Mouse (Mus musculus) embryo, embryonic 11.5 days (tissue): Measurements from ENCODE around the gene Lrrc3.
A peak's percentile ranks its signal among the peaks of the same experiment; 100 is the strongest.
"Not testable (repeated sequence)": the region's sequence is repeated elsewhere in the genome, so short reads cannot be mapped to it uniquely, and the experiment has no call there.

Experiments
- DNase-seq: peaks from one replicate; pipeline ENCODE4 v3.0.0-alpha.2; 2012; ENCODE audit warnings: low read depth, low spot score

Lrrc3 gene

DNA sequence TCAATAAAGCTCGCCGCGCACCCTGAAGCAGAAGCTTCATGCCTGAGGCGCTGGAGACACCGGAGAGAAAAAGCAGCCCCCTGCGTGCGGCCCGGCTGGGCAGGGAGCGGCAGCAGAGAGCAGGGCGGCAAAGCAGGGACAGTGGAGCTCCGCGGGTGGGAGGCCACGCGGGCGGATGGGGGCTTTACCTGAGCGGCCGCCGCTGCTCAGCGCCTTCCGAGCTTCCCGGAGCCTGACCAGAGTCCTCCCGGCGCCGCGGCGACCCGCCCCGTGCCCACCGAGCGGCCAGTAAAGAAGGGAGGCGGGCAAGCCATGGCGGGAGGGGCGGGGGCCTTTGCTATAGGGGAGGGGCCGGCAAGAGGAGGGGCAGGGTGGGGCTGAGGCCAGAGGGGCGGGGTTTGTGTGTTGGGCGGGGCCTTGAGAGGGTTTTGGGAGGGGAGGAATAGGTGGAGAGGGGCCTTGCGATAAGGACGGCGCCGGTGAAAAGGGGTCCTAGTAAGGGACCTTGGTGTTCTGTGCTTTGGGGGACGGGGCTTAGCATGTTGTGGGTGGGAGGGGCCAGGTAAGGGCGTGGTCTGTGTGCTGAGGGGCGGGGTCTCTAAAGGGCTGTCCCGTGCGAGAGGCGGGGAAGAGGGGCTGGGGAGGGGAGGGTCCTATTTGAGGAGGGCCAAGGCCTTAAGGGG lies at the start of gene Lrrc3:
Gene Lrrc3 (minus strand): TSS at position 326 of the 683 bp plus-strand sequence.
- DNase-seq = peak; percentile 46

DNA sequence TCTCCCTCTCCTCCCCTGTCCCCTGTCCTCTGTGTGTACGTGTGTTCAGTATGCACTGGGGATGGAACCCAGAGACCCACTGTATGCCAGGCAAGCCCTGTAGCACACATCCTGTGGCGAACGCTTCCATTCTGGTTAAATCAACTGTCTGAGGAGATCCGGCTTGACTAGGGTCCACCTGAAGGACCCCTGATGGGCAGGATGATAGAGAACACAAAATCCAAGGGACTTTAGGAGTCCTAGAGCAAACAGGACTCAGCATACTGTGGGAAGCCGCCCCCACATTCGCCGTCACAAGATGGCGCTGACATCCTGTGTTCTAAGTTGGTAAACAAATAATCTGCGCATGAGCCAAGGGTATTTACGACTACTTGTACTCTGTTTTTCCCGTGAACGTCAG lies 48.1 kb upstream of the Lrrc3 start:
- DNase-seq = not testable (repeated sequence)

GRCm38 (mm10) chr10:77939685-77940084 lies 37.3 kb upstream of the Lrrc3 start:
- no peak for DNase-seq

- no peak for DNase-seq
These were observed 25.0 kb upstream of the Lrrc3 start for GRCm38 (mm10) chr10:77927375-77927774.

DNA sequence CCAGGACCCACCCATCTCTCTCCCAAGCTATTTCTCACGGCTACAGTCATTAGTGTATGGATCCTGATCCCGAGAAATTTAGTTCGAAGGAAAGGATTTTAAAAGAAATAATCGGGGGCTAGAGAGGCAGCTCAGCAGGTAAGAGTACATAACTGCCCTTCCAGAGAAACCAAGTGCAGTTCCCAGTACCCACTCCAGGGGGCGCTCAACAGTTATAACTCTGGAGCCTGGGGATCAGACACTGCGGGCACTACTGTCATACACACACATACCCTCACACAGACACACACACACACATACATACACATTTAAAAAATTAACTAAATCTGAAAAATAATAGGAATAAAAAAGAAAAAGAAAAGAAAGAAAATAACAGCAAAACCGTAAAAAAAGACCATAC lies 23.8 kb upstream of the Lrrc3 start:
- DNase-seq = peak; percentile 13

DNA sequence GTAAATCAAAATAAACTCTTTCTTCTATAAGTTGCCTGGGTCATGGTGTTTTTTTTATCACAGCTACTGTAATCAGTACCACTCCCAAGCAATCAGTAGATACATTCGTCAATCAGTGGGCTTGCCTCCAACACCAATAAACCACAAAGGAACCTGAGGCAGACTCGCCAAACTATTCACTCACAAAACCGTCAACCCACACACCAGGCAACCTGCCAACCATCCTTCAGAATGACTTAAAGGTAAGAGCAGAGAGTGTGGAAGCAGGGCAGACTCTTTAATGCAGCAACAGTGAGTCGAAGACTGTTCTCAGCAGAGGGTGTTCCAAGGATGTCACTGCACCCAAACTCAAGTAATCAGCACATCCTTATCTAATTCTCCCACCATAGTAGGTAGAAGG lies 20.3 kb upstream of the Lrrc3 start:
- DNase-seq = no peak

- DNase-seq = no peak
These were observed 18.7 kb upstream of the Lrrc3 start for GRCm38 (mm10) chr10:77921009-77921408.

DNA sequence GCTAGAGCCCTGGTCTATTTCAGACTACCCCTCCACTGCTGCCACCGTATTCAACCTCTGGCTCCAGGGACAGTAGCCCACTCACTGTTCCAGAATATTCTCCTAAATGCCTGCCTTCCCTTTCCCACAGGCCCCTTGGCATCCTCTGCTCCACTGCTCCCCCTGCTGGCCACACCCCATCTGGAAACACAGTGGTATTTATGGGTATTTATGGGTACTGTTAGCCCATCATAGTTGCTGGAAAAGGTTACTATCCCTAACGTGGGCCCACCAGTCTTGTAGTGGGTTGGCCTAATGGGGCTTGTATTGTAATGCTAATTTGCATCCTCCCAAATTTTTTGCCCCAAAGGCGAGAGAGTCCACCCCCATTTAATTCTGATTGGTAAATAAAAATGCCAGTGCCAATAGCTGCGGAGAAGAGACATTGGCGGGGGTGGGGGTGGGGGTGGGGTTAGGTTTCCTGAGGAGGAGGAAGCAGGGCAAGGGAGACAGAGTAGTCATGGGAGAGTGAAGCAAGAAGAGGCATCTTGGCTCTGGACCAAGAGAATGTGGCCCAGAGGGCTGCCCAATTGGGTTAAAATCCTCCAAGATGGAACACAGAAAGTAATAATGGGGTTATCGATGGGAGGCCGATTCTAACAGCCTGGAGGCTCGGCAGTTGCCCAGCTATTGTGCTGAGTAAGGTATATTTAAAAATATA lies 14.4 kb upstream of the Lrrc3 start:
- DNase-seq = no peak

DNA sequence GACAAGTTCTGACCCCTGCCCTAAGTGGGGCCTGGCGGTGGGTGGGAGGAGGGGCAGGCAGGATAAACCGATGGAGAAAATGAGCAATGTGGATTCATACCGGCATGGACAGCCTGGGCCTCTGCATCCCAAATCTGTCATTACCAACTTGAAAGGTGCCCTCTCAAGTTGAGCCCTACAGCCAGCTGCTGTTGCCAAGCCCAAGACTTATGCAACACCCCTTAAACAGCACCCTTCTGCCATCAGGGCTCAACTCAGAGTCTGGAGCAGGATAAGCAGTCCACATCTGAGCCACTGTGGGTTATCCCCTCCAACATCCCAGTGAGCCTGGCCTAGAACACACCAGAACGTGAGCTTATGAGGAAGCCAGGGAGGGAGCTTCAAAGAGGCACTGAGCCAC lies 11.0 kb upstream of the Lrrc3 start:
- no peak for DNase-seq

- no peak for DNase-seq
These were observed 10.3 kb upstream of the Lrrc3 start for GRCm38 (mm10) chr10:77912605-77913004.

- peak; percentile 56 for DNase-seq
These were observed 769 bp upstream of the Lrrc3 start for GRCm38 (mm10) chr10:77902894-77903715.

- no peak for DNase-seq
These were observed 495 bp downstream of the Lrrc3 start for GRCm38 (mm10) chr10:77901871-77902210.

DNA sequence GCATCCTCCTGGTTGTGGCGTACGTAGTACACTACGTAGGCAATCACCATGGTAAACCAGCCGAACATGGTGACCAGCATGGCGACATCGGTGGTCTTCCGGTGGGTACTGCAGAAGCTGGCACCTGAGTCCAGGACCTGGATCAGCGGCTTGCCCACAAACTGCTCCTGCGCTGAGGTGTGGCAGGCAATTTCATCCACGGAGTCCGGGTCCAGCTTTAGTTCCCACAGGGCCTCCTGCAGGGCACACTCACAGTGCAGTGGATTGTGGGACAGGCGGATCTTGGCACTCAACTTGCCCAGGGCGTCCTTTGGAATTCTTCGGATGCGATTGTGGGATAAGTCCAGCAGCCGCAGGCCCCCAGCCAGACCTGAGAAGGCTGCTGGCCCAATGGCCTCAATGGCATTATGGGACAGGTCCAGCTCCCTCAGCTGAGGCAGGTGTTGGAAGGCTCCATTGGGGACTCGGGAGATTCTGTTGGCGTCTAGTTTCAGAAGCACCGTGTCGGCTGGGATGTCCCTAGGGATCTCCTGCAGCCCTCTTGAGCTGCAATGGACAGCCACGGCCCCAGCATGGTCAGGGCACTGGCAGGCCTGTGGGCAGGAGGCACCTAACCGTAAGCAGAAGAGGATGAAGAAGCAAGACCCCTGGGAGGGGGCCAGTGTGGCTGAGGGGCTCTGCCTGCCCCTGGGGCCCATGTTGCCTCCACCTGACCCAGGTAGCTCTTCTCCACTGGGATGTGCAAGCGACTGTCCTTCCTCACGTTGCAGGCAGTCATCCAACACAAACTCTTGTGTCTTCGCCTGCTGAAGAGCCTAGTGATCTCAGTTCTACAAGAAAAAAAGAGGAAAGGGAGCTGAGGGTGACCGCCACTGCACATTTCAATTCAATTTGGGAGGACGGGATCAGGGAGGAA lies 1.2 kb downstream of the Lrrc3 start:
- no peak for DNase-seq

GRCm38 (mm10) chr10:77900126-77900525 lies 2.2 kb downstream of the Lrrc3 start:
- DNase-seq = no peak

GRCm38 (mm10) chr10:77895562-77895961 lies 6.8 kb downstream of the Lrrc3 start:
- no peak for DNase-seq

DNA sequence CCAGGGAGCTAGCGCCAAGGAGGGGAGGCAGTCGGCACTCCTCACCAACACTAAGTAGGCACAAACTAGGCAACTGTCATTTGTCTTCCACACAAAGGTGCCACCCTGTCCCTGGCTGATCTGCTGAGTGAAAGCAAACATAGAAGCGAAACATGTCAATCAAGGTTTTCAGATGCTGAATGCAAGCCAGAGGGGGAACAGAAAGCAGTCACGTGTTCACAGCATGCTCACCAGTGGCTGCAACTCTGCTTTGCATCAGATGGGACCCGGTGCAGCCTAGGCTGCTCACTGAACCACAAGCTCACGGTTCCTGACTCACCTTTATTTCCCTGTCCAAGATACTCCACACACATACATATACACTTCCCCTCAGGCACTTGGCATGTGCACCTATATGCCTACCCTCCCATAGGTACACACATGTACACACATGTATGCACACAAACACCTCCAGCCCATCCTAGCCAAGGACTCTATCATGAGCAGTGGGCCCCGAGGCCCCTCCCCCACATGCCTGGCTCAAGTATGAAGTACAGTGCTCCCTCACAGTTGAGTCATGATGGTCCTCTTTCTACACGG lies 11.3 kb downstream of the Lrrc3 start:
- DNase-seq = no peak

DNA sequence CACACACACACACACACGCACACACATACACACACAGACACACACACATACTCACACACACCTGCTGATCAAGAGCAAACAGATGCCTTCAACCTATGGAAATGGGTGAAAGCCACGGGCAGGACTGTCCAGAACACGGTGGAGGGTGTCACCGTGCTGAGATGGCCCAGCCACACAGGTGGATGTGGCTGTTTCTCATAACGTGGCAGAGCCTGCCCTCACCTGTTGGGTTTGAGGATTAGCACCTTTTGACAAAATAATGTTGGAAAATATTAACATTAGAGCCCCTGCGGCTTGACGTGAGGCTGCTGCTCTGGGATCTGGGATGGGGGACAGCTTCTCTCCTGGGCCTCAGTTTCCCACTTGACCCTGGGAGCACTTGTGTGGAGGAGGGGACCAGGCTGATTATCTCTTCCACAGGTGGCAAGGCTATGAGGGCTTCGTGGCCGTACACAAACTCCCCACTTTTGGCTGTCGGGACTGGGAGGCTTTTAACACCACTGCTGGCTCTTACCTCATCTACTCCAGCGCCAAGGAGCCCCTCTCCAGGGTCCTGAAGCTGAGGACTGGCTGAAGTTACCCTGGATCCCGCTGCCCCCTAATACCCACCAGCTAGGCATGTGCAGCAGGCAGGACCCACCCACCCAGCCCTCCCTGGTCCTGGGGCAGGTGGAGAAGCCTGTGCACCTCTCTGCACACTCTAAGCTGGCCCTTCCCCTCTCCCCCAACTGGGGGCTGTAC lies 16.2 kb downstream of the Lrrc3 start:
- DNase-seq = no peak

- no peak for DNase-seq
These were observed 19.8 kb downstream of the Lrrc3 start for GRCm38 (mm10) chr10:77882553-77882952.

DNA sequence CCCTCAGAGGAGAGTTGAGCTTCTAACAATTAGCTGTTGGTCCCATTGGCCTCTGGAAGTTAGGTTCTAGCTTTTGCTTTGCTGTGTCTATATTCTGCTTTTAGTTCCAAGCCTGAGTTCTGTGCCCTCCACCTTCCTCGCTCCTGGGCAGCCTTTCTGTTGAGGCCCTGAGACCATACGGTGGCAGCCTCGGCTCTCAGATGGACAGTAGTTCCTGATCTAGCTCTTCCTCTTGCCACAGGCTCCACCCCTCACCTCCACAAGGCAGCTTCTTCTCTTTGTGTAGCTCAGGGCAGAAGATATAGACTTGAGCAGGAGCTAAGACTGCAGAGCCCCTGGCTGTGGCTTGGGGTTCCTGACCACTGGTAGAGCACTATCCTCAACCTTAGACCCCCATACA lies 22.0 kb downstream of the Lrrc3 start:
- no peak for DNase-seq

GRCm38 (mm10) chr10:77878985-77879384 lies 23.4 kb downstream of the Lrrc3 start:
- no peak for DNase-seq
